Mouse (Mus musculus): Measurements from ENCODE around the gene Fancm.
"Not testable (repeated sequence)": the region's sequence is repeated elsewhere in the genome, so short reads cannot be mapped to it uniquely, and the experiment has no call there.

Gene Fancm

DNA sequence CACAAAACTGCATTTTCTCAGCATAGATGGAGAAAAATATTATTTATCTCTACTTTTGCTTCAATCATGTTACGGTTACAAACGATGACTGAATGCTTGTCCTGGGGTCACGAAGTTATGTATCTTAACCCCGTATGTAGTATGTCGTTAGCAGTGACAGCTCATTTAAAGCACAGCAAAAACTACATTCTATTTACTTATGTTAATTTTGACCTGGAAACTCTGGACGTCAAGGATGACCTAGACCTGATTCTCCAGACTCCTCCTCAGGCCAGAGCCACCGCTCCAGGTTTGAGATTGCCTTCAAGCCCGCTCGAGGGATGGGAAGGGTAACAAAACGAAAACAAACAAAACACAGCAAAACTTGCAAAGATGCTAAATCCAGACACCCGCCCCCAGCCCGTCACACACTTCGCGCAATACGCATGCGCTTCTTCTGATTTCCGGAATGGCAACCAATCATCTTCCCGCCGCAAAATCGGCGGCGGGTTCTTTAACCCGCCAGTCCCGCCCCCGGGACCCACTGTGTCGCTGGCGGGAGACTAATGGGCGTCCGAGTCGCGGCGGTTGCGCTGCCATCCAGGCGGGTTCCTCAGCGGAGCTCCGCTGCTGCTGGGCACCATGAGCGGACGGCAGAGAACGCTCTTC lies at the start of gene Fancm:
Fancm (plus strand) TSS at position 519 of the 648 bp plus-strand sequence.
- DNase-seq (ENCODE audit: low spot score) = peak; percentile 71

DNA sequence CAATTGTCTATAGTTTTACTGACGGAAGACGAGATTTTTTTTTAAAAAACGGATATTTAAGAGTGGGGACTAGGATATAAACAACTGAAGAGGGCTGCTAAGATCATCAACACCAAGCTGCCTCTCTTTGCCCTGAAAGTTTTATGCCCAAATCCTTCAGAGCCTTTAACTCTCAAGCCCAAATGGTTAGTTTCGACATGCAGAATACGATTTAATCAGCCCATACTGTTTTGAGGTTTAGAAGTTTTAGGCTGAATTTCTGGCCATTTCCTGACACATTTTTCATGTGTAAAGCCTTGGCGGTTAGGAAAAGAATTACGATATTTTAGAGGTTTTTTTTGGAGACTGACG lies 39.6 kb upstream of the Fancm start:
- DNase-seq (ENCODE audit: low spot score) = no peak

DNA sequence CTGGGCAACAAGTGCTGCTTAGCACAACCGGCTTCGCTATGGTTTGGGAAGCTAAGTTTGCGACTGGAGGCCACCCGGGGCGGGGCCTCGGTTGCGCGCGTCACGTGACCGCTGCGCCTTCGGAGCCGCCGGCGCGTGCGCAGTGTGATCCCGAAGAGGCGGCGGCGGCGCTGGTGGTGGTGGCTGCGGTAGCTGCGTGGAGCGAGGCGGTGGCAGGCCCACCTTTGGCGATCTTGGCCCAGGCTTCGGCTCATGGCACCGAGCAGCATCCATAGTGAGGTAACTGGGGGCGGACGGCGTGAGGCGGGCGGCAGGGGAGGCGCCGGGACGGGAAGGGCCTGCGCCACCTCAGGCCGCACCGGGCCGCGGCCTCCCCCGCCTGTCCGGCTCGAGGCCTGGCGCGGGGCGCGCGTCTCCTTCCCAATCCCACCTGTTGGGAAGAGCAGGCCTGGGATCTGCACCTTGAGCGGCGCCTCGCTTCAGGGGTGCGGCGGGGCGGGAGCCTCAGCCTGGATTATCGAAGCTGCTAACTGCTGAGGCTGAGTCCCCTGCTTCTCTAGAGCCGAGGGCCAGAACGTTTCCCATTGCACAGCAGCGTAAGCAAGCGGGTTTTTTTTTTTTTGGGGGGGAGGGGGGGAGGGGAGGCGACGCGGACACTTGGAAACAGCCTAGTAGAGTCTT lies 39.1 kb upstream of the Fancm start, which contains the start of gene Prpf39:
Prpf39 (plus strand) TSS at position 144 of the 681 bp plus-strand sequence.
- peak; percentile 82 for DNase-seq (ENCODE audit: low spot score)

DNA sequence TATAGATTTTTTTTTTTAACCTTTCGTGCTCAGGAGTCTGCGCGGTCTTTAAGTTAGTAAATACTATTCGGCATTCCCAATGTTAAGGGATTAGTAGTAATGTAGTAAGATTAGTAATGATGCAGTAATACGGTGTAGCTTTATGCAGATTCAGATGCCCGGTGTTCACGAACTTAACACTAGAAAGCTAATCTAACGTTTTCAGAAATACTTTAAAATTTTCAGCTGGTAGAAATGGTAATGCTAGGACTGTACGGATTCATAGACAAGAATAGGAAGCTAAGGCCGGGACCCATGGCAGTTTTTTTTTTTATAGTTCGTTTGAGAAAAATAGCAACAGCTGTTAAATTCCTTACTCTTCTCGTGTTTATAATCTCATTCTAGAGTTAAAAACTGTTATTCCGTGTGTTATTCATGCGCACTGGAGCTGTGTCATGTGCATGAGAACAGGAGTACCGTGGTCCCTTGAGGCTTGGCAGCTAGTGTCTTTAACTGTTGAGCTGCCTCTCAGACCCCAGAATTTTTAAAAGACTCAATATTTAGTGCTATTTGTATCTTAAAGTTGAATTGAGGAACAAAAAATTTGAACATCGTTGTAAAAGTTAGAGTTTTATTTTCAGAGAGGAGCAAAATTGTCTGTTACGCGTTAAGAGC lies 38.4 kb upstream of the Fancm start:
- no peak for DNase-seq (ENCODE audit: low spot score)

DNA sequence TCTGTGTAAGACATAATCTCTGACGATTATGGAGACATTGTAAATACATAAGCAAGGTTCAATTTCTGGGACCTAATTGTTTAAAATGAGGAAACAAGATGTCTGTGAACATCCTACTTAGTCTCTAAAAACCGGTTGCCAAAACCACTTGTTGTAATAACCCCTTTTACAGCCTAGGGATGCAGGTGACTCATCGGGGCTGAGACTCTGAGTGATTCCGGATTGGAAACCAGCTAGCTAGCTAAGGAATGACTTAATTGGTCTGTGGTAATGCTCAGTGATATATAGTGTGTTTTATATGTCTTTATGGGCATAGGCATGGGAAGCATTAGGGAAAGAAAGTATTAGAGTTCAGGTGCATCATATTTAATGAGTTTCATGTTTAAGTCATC lies 37.9 kb upstream of the Fancm start:
- DNase-seq (ENCODE audit: low spot score) = no peak

DNA sequence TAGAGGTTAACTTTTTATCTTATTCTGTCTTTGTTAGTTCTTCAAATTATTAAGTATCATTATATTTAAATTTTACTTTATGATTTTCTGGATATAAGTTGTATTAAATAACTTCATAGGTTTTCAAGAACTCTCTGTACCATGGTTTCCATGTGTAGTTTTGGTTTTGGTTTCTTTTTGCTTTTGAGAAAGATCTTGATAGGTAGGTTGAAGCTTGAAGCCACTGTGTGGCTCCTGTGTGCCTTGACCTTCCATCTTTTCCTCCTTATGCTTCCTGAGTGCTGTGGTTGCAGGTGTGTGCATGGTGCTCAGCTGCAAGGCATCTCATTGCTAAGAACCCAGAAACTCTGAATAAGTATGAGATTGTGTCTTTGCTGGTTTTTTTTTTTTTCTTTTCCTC lies 26.6 kb upstream of the Fancm start:
- no peak for DNase-seq (ENCODE audit: low spot score)

DNA sequence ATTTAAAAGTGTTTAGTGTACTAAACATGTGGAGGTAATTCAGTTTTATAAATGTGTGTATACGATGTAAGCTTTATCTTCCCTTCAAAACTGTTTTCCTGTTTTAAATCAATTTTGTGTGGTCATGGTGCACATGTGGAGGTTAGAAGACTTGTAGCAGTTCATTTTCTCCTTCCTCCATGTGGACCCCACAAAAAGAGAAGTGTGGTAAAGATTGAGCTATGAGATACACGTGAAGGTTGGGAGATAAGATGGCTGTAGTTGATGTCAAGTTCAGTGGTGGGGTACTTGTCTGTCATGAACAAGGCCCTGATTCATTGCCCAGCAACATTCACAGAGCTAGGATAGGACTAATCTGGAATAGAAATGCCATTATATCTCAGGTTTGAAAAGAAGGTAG lies 17.2 kb upstream of the Fancm start:
- no peak for DNase-seq (ENCODE audit: low spot score)

DNA sequence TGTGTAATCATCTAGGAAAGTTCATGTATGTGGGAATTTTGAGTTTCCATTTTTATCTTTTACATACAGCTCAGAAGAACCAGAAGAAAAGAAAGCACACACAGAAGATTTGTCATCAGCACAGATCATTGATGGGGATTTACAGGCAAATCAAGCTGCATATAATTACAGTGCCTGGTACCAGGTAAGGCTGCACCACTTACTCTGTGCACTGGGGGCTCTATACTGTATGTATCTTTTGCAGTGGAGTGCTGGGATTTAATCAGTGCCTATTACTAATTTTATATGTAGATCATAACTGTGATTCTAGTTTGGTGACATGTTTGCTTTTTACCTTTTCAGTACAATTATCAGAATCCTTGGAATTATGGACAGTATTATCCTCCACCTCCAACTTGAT lies 14.3 kb upstream of the Fancm start:
- no peak for DNase-seq (ENCODE audit: low spot score)

DNA sequence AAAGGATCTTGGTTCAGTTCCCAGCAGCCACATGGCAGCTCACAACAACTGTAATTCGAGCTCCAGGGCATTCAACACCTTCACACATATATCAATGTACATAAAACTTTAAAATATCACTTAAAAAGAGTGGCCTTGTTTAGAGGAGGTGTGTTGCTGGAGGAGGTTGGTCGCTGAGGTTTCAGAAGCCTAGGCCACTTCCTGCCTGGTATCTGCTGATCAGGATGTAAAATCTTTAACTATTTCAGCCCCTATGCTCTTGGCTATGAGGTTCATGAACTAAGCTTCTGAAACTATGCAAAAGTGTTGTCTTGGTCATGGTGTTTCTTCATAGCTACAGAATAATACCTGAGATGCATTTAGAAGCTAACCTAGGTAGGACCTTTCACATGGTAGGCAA lies 10.2 kb upstream of the Fancm start:
- DNase-seq (ENCODE audit: low spot score) = no peak

DNA sequence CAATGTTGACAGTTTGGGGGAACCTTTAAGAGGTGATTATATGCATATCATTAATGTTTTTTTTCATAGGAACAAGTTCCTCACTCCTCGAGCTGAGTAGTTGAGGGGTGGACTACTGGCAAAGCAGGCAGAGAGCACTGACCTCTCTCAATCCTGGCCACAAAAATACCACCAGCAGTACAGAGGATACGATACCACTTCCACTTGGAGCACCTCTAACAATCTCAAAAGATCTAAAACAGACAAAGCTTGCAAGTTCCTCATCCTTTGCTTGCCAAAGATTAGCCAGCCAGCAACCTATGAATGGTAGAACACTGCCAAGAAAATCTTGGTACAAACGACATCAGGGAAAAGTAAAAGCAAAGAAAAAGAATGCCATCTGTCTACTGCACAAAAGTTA lies 9.2 kb upstream of the Fancm start:
- no peak for DNase-seq (ENCODE audit: low spot score)

DNA sequence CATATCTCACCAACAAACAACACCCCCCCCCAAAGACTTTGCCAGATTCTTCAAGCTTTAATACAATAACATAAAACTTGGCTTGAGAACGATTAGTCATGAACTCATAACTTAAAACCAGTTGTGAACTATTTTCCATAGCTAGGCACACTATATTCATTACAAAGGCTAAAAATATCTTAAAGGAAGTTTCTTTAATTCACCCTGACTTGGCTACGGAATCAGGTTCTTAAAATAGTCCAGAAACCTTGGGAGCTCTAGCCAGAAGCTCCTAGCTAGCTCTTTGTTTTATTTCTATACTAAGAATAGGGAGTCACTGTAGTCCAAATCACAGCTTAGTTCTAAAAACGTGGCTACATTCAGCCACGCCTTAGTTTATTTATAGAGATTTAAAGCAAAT lies 7.0 kb upstream of the Fancm start:
- DNase-seq (ENCODE audit: low spot score) = no peak

DNA sequence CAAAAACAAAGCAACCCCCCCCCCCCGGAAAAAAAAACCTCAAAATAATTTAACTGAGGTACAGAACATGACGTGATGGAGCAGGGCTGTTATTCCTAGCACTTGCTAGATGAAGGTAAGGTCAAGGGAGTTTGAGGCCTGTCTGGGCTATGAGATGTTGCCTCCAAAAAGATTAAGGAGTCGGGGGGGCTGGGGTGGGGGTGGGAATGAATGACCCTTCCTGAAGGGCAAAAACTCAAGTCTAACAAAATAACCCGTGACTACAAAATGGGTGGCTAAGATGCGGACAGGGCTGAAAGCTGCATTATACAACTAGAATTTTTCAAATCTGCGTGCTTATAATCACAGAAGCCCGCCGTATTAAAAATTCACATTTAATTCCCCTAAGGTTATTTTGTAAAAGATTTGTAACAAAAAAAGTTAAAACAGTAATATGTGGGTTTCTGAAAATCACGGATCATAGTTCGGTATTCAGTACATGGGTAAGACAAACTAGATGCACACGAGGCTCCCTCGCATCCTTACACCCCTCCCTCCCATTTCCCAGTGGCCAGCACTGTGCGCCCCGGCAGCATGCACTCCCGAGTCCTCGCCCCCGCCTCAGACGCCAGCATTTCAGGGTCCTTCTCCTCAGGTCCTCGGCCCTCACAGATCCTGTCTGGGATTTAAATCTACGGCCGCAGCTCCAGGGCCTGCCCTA lies 2.3 kb upstream of the Fancm start:
- DNase-seq (ENCODE audit: low spot score) = no peak

DNA sequence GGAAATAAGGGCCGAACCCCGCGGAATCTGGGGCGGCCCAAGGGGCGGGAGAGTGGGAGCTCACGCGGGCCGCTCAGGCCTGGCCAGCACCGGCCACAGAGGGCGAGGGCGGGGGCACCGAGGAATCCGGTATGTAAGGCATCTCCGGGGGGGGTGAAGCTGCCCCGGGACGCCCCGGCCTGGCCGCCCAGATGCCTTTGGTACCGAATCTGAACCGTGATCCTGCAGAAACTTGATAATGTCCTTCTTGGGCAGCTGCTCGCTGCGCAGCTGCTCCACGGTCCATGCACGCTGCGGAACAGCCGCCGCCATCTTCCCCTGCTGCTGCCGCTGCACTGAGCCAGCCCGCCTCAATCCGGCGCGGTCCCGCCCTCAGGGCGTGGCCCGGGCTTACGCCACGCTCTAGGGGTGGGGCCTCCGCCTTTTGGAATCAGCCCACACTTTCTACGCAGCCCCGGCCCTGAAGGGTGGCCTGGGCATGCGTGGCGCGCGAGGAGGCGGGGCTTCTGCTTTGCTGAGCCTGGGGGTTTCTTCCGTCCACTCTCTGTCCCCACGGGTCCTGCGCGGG lies 1.7 kb upstream of the Fancm start, which contains the start of gene Fkbp3:
Fkbp3 (minus strand) TSS at position 397 of the 568 bp plus-strand sequence.
- DNase-seq (ENCODE audit: low spot score) = peak; percentile 90

DNA sequence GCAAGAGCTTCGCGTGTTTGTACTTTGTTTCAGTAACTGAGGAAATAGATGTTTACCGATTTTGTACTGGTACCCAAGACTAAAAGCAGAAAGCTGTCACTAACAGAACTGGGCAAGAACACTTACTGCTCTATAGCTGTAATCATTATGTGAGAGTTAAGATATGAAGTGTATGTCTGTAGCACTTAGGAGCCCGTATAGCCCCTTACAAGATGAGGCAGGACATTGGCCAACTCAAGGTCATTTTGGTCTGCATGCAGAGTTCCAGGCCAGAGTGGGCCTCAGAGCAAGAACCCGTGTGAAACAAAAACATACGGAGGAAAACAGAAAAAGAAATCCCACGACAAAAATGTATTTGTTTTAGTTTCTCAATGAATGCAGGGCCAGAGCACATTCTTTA lies 752 bp upstream of the Fancm start:
- DNase-seq (ENCODE audit: low spot score) = no peak

DNA sequence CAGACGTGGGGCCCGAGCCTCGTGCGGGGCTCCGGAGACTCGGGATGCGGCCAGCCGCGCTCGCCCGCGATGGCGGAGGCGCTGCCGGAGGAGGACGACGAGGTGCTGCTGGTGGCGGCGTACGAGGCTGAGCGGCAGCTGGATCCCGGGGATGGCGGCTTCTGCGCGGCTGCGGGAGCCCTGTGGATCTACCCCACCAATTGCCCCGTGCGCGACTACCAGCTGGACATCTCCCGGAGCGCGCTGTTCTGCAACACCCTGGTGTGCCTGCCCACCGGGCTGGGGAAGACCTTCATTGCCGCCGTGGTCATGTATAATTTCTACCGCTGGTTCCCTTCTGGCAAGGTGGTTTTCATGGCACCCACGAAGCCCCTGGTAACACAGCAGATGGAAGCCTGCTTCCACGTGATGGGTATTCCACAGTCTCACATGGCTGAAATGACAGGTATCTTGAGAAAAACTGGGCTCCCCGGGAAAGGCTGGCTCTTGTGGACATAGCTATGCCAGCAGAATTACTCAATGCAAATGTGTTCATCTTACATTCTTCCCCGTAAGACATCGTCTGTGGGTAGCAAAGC lies 419 bp downstream of the Fancm start:
- no peak for DNase-seq (ENCODE audit: low spot score)

DNA sequence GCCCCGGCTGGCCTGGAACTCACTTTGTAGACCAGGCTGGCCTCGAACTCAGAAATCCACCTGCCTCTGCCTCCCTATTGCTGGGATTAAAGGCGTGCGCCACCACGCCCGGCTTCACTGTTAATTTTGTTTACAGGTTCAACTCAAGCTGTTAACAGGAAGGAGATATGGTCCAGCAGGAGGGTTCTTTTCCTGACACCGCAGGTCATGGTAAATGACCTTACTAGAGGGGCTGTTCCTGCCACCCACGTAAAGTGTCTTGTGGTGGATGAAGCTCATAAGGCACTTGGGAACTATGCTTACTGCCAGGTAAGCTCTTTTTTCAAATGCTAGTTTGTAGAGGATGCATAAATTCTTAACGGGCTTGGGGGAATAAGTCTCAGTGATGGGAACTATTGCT lies 1.5 kb downstream of the Fancm start:
- DNase-seq (ENCODE audit: low spot score) = no peak

DNA sequence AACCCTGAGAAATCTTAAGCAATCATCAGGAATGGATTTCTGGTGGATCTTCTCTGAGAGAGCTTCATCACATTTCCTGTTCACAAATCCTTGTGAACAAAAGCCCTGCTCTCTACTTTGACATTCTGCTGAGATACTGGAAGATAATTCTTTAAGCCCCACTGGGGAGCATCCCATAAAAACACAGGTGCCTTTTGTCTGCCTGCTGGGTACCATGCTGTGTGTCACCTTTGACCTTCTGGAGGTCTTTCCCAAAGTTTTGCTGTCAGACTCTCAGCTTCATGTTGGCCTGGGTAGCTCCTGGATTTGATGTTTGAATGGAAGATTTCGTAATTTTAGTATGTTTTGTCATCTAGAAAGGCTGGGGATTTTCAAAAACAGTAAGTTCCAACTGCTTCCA lies 33.3 kb downstream of the Fancm start:
- DNase-seq (ENCODE audit: low spot score) = no peak

DNA sequence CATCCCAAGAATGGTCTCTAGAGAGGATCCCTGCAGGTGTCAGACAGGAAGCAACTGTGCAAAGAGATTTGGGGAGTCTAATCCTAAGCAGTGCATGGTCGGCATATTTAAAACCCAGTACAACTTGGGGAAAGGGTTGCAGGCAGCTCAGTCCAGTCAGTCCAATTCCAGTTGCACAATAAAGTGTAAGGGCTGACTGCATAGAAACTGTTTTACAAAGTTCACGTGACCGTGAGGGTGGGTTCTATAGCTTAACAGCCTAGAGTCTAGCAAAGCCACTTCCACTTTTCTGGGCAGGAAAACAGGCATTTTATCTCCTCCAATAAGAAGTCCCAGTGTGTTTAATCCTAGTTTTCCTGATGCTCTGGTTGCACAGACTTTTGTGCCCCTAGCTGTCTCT lies 36.1 kb downstream of the Fancm start:
- DNase-seq (ENCODE audit: low spot score) = no peak

DNA sequence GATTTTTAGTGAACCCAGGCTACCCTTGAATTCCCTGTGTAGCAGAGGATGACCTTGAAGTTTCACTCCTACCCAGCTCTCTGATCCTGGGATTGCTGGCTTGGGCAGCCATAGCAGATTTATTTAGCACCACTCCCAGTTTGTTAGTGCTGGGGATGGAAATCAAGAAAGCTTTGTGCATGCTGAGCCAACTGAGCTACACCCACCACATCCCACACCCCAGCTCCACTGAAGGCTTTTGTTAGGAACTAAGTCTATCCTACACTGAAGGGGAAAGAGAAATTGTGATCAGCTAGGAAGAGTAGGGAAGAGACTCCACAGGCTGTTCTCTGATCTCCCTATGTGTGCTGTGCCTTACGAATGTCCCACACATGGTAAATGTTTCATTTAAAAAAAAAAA lies 37.4 kb downstream of the Fancm start:
- no peak for DNase-seq (ENCODE audit: low spot score)

DNA sequence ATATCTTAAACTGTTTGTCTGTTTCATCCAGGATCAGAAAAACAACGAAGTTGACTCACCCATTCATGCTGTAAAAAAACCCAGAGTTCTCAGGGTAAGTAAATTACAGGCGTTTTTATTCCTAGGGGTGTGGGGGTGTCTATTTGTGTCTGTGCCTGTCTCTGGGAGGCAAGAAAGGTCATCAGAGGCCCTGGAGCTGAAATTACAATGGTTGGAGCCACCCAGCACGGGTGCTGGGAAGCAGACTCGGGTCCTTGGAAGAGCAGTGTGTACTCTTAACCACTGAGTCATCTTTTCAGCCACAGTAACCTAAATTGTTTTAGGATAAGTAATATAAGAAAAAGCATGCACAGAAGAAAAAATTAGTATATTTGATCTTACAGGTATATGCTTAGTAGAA lies 38.5 kb downstream of the Fancm start:
- DNase-seq (ENCODE audit: low spot score) = no peak

DNA sequence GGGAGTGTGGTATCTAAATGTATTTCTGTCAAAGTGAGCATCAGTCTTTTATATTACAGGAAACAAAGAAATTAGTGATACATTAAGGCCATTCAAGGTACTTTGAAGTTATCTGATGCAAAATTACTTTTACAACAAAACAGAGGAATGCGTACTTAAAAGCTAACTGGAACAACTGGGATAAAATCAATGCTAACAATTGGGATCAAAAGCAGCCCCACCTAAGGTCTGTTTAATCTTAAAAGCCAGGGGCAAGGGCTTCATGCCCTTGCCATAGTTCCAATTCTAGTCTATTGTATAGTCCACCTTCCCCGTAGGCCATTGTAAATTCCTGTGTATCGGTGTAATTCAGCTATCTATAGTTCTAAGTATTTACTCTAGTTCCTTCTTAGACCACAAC lies 39.6 kb downstream of the Fancm start:
- not testable (repeated sequence) for DNase-seq (ENCODE audit: low spot score)

DNA sequence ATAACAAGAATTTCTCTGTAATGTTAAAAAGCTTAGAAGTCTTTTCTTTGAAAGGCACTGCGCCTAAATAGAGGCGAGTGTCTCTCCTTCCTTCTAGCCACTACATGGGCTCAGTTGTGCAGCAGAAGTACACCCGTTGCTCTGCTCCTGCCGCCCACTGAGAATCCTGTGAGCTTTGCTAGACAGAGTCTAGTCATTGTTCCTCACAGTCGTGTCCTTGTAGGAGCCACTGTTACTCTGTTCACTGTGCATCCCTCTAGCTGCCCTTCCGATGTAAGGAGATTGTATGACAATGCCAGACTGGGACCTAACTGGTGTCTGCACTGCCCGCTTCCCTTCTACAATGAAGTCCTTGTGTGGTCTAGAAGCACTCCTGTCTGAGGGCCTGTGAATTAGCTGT lies 43.6 kb downstream of the Fancm start:
- no peak for DNase-seq (ENCODE audit: low spot score)

All from ovary, postnatal 10 days (tissue).